Mouse (Mus musculus) embryonic facial prominence, embryonic 12.5 days (tissue): ENCODE measurements at regions not wholly inside any gene's neighbourhood (a gene's known extent, or its start where the extent isn't known, plus 50 kb on each side); places are given as distances from the start of the nearest gene placed in this dataset.
"Not testable (repeated sequence)": the region's sequence is repeated elsewhere in the genome, so short reads cannot be mapped to it uniquely, and the experiment has no call there.

ENCODE experiments used
- ATAC-seq: fragments of 200-750 bp; cut with Nextera tagmentation; 2 replicates; pipeline ENCODE4 v1.8.0; 2017; ENCODE audit not compliant: insufficient number of reproducible peaks, insufficient read depth, low FRiP score, low TSS enrichment
- H3K27ac ChIP-seq: fragments of 300-500 bp; sonication (generic); 2 replicates; pipeline ENCODE4 v1.5.1; 2016; ENCODE audit warnings: mild to moderate bottlenecking
- H3K27me3 ChIP-seq: fragments of 300-500 bp; sonication (generic); 2 replicates; pipeline ENCODE4 v1.6.1; 2016; ENCODE audit warnings: mild to moderate bottlenecking, moderate library complexity
- H3K36me3 ChIP-seq: fragments of 300-500 bp; sonication (generic); 2 replicates; pipeline ENCODE4 v1.6.1; 2016; ENCODE audit warnings: mild to moderate bottlenecking
- H3K4me1 ChIP-seq: fragments of 300-500 bp; sonication (generic); 2 replicates; pipeline ENCODE4 v1.6.1; 2016
- H3K4me2 ChIP-seq: fragments of 300-500 bp; sonication (generic); replicated peaks from 2 replicates; pipeline ENCODE4 v1.6.1; 2016; ENCODE audit warnings: mild to moderate bottlenecking, moderate library complexity
- H3K4me3 ChIP-seq: fragments of 300-500 bp; sonication (generic); 2 replicates; pipeline ENCODE4 v1.5.1; 2016; ENCODE audit warnings: mild to moderate bottlenecking
- H3K9ac ChIP-seq: fragments of 300-500 bp; sonication (generic); 2 replicates; pipeline ENCODE4 v1.6.1; 2016; ENCODE audit warnings: mild to moderate bottlenecking, moderate library complexity
- H3K9me3 ChIP-seq: fragments of 300-500 bp; sonication (generic); 2 replicates; pipeline ENCODE4 v1.6.1; 2016; ENCODE audit warnings: mild to moderate bottlenecking, moderate library complexity
- WGBS: fragments of 180-500 bp; shearing (Covaris S2); methylation state at CpG from one replicate; pipeline ENCODE4 v1.1.7; 2016; 5-methylcytosine and 5-hydroxymethylcytosine counted together

DNA sequence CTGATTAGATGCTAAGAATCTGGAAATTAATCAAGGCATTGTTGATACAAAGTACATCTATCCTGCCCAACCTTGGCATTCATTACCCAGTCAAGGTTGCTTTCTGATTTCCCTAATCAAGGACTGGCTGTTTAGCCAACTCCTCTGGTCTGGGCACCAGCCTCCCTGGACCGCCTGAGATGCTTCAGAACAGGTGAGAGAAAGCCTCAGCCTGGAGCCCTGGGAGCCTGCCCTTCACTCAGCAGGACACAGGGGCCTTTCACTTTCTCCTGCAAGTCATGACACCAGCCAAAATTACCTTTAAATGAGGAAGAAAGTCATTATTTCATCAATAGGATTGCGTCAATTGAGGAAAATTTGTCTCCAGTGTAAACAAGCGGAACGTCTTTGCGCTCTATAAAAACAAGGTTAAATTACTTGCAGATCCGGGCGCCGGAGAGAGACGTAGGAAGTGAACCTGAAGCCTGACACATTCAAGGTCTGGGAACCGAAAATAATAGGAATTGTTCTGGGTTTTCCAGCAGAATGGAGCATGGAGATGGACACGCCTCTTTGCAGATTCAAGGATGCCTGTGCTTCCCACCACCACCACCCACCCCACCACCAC lies 164.4 kb upstream of the Pkdcc start:
- Histone ChIP-seq H3K4me1 (peaks cover 21% of the 10 kb centered on the region), H3K27ac (peak overlapping the region; percentile 26; the same call in 1 of the 2 replicates), H3K4me3 (no peak overlapping the region), H3K4me2 (no peak overlapping the region), H3K36me3 (no peaks in the 10 kb centered on the region), H3K9ac (no peak overlapping the region), H3K27me3 (no peaks in the 10 kb centered on the region), H3K9me3 (no peaks in the 10 kb centered on the region)
- ATAC-seq, result no peak
- WGBS, result 17% methylated on average over 11 of the region's 11 CpGs

DNA sequence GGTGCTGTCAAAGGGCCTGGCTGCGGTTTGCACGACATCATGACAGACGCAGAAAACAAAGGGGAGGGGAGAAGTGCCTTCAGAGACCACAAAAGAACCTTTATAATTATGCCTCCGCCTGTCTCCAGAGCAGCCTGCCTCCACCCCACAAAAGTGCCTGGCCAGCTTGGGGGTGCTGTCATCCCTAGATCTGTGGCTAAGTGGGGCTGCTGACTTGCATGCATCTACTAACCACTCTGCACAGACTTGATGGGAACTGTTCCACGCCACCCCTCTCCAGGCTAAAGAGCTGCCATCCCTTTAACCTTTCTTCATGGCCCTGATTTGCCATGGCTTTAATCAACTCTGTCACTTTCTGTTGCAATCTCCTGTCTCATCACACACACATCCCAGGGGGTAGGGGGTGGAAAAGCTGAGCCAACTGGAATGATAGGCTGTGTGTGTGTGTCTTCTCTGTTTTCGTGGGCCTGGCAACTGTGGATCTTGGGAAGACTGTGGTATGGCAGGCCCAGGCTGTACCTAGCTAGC lies 162.4 kb upstream of the Pkdcc start:
- no peak for ATAC-seq
- no peaks in the 10 kb centered on the region for H3K36me3 ChIP-seq
- no peaks in the 10 kb centered on the region for H3K27me3 ChIP-seq
- peaks cover 21% of the 10 kb centered on the region for H3K4me1 ChIP-seq
- no peak overlapping the region for H3K4me3 ChIP-seq
- no peak overlapping the region for H3K9ac ChIP-seq
- no peaks in the 10 kb centered on the region for H3K9me3 ChIP-seq
- H3K27ac ChIP-seq, result no peak overlapping the region
- no peak overlapping the region for H3K4me2 ChIP-seq
- WGBS, result 54% methylated on average over 6 of the region's 6 CpGs

GRCm38 (mm10) chr17:83057832-83058231 lies 157.3 kb upstream of the Pkdcc start:
- no peaks in the 10 kb centered on the region for H3K9me3 ChIP-seq
- H3K27me3 ChIP-seq, result no peaks in the 10 kb centered on the region
- no peak overlapping the region for H3K9ac ChIP-seq
- ATAC-seq, result no peak
- WGBS, result 22% methylated on average over 3 of the region's 3 CpGs
- H3K36me3 ChIP-seq, result no peaks in the 10 kb centered on the region
- H3K4me3 ChIP-seq, result no peak overlapping the region
- H3K27ac ChIP-seq, result no peak overlapping the region
- peaks cover under 1% of the 10 kb centered on the region; the same call in 1 of the 2 replicates for H3K4me1 ChIP-seq
- no peak overlapping the region for H3K4me2 ChIP-seq

DNA sequence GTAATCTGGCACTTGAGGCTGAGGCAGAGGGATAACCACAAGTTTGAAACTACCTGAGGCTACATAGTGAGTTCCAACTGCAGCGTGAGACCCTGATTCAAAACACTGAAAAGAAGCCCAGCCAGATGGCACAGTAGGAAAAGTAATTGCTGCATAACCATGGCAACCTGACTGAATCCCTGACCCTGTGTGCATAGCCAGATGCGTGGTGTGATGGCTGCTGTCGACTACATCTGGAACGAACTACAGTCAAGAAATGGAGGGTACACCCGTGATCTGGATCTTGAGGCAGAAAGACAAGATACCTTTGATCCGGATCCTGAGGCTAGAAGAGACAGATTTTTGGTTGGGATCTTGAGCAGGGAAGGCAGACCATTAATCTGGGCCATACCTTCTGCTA lies 153.2 kb upstream of the Pkdcc start:
- H3K36me3 ChIP-seq, result no peaks in the 10 kb centered on the region
- no peaks in the 10 kb centered on the region for H3K9me3 ChIP-seq
- no peaks in the 10 kb centered on the region; the same call in 1 of the 2 replicates for H3K4me1 ChIP-seq
- ATAC-seq, result no peak
- WGBS, result 45% methylated on average over 6 of the region's 6 CpGs
- H3K4me3 ChIP-seq, result no peak overlapping the region
- H3K27ac ChIP-seq, result no peak overlapping the region
- no peaks in the 10 kb centered on the region for H3K27me3 ChIP-seq
- no peak overlapping the region for H3K4me2 ChIP-seq
- H3K9ac ChIP-seq, result no peak overlapping the region

DNA sequence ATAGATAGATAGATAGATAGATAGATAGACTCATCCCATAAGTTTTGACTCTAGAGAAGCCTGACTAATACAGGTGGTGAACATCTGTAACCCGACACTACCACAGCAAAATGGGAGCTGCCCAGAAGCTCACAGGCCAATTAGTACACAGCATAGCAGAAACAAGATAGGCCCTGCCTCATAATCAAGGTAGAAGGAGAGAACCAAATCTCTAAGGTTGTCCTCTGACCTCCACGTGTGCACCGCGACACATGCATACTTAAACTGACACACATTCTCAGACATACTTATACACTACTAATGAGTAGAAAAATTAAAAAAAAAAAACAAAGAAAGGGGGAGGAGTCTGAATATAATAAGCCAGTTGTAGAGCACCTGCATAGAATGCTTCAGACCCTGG lies 151.2 kb upstream of the Pkdcc start:
- WGBS, result 29% methylated on average over 4 of the region's 4 CpGs
- peak overlapping the region; percentile 27; the same call in 1 of the 2 replicates for H3K9ac ChIP-seq
- no peaks in the 10 kb centered on the region for H3K27me3 ChIP-seq
- no peak for ATAC-seq
- no peaks in the 10 kb centered on the region for H3K36me3 ChIP-seq
- no peak overlapping the region for H3K27ac ChIP-seq
- H3K4me2 ChIP-seq, result no peak overlapping the region
- H3K4me1 ChIP-seq, result no peaks in the 10 kb centered on the region; the same call in 1 of the 2 replicates
- no peak overlapping the region for H3K4me3 ChIP-seq
- no peaks in the 10 kb centered on the region for H3K9me3 ChIP-seq

DNA sequence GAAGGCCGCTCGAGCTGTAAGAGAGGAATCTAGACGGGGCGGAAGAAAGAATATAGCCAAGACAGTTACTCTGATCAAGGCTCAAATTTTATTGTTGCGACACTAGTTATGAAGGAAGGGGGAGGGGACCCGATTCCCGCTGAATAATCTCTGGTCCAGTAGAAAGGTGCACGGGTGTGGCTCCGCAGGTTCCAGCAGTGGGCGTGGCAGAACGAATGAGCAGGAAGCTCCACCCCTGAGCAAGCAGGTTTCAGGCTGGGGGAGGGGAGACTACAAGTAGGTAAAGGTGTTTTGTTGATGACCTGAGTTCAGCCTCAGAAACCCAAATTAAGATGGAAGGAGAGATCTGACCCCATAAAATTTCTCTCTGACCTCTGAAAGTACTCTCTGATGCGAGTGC lies 150.7 kb upstream of the Pkdcc start:
- whole genome bisulfite sequencing, result 20% methylated on average over 12 of the region's 12 CpGs
- H3K4me3 ChIP-seq, H3K27ac ChIP-seq, H3K4me1 ChIP-seq, H3K27me3 ChIP-seq, ATAC-seq, H3K4me2 ChIP-seq, H3K9me3 ChIP-seq, H3K9ac ChIP-seq, H3K36me3 ChIP-seq: not testable (repeated sequence)

DNA sequence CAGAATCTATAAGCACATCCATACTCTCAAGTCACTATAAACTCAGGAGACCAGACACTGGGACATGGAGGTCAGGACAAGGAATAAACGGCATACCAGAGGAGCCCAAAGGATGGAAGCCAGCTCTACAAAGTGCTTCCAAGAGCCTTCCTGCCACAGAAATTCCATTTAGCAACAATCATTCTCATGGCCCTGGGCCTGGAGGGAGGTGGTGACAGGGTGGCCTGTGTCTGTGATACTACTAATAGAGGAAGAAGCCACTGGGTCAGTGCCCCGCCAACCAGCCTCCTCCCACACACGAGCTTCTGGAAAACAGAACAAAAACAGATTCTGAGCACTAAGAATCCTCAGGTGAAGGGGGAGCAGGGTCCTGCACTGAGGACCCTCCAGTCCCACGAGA lies 145.8 kb upstream of the Pkdcc start:
- Histone ChIP-seq H3K9me3 (no peaks in the 10 kb centered on the region), H3K4me1 (peaks cover 7% of the 10 kb centered on the region), H3K4me2 (no peak overlapping the region), H3K27me3 (no peaks in the 10 kb centered on the region), H3K9ac (no peak overlapping the region), H3K4me3 (no peak overlapping the region), H3K36me3 (no peaks in the 10 kb centered on the region), H3K27ac (no peak overlapping the region)
- no peak for ATAC-seq
- WGBS, result 80% methylated on average over 4 of the region's 4 CpGs

GRCm38 (mm10) chr17:83071746-83072145 lies 143.3 kb upstream of the Pkdcc start:
- H3K4me3 ChIP-seq, result no peak overlapping the region
- H3K36me3 ChIP-seq, result no peaks in the 10 kb centered on the region
- no peak overlapping the region for H3K27ac ChIP-seq
- peaks cover 10% of the 10 kb centered on the region for H3K4me1 ChIP-seq
- H3K27me3 ChIP-seq, result no peaks in the 10 kb centered on the region
- 67% methylated on average over 6 of the region's 6 CpGs for WGBS
- no peak overlapping the region for H3K9ac ChIP-seq
- no peak for ATAC-seq
- no peak overlapping the region for H3K4me2 ChIP-seq
- H3K9me3 ChIP-seq, result no peaks in the 10 kb centered on the region

GRCm38 (mm10) chr17:83072175-83072574 lies 142.9 kb upstream of the Pkdcc start:
- Histone ChIP-seq H3K9me3 (no peaks in the 10 kb centered on the region), H3K4me3 (no peak overlapping the region), H3K9ac (no peak overlapping the region), H3K27me3 (no peaks in the 10 kb centered on the region), H3K36me3 (no peaks in the 10 kb centered on the region), H3K4me2 (no peak overlapping the region), H3K4me1 (peaks cover 15% of the 10 kb centered on the region), H3K27ac (0 out of 2 replicates have a peak overlapping the region, but pooled peaks have one; percentile 7)
- 47% methylated on average over 4 of the region's 4 CpGs for WGBS
- ATAC-seq, result no peak

DNA sequence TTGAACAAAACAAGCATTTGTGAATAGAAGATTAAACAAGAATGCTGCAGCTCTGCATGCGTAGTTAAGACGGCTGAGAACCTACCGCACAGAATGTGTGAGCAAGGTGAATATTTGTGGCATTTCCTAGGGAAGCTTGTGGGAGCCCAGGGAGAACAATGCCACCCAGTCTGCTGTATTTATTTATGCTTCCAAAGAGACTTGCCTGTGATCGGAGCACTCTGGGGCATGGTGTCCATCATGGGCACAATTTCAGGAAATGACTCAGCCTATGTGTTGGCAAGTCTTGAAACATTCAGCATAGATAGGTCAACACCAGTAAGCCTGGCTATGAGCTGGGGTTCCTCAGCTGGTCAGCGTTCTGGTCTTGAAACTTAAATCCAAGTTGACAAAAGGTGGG lies 140.2 kb upstream of the Pkdcc start:
- ATAC-seq, result no peak
- no peak overlapping the region for H3K9ac ChIP-seq
- H3K9me3 ChIP-seq, result no peaks in the 10 kb centered on the region
- H3K27ac ChIP-seq, result peak overlapping the region; percentile 41; the same call in 1 of the 2 replicates
- 58% methylated on average over 5 of the region's 5 CpGs for WGBS
- H3K27me3 ChIP-seq, result peaks cover 10% of the 10 kb centered on the region
- H3K4me2 ChIP-seq, result no peak overlapping the region
- peaks cover 33% of the 10 kb centered on the region for H3K4me1 ChIP-seq
- H3K36me3 ChIP-seq, result no peaks in the 10 kb centered on the region
- H3K4me3 ChIP-seq, result no peak overlapping the region

GRCm38 (mm10) chr17:83077737-83078600 lies 137.1 kb upstream of the Pkdcc start:
- H3K4me3 ChIP-seq, result no peak overlapping the region
- H3K4me1 ChIP-seq, result peaks cover 42% of the 10 kb centered on the region
- WGBS, result 39% methylated on average over 17 of the region's 17 CpGs
- H3K27me3 ChIP-seq, result peaks cover 14% of the 10 kb centered on the region
- no peak for ATAC-seq
- peak overlapping the region; percentile 3; the same call in 1 of the 2 replicates for H3K4me2 ChIP-seq
- no peaks in the 10 kb centered on the region for H3K36me3 ChIP-seq
- no peaks in the 10 kb centered on the region for H3K9me3 ChIP-seq
- H3K9ac ChIP-seq, result no peak overlapping the region
- peak overlapping the region; percentile 70 for H3K27ac ChIP-seq
